Mouse (Mus musculus): ENCODE measurements around the gene Zfp74. TPM values are rescaled to one million over a fixed set of nuclear protein-coding genes. Genes with fewer than 3 reads are reported as not detected.

Zfp74 gene
- polyA plus RNA-seq, 1 experiment from 2014 or later: 9.2 TPM

DNA sequence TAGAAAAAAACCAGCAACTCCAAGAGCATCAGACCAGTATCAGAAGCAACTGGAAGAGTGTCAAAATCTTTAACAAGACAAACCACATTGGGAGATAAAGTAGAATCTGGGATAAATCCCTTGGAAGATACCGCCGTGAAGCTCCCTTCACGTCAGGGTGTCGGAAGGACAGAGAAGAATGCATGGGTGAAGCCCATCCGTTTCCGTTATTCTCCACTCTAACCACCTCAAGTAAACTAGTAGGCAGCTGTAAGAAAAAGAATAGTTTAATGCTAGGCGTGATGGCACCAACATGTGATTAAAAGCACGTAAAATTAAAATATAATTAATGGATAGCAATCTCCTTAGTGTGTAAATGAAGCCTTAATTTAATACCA lies 47.2 kb downstream of the Zfp74 start:
- peak overlapping the region; percentile 97 for H3K27ac ChIP-seq
- H3K9me3 ChIP-seq: no peaks in the 10 kb centered on the region
- peaks cover 16% of the 10 kb centered on the region; the same call in 1 of the 2 replicates for H3K4me1 ChIP-seq
- peak overlapping the region; percentile 60 for H3K4me3 ChIP-seq (replicated peaks)
- no peak overlapping the region for H3K9ac ChIP-seq
- H3K4me2 ChIP-seq: peak overlapping the region; percentile 80
- no peaks in the 10 kb centered on the region for H3K27me3 ChIP-seq (replicated peaks)
- H3K36me3 ChIP-seq: no peaks in the 10 kb centered on the region
- WGBS: 18% methylated on average over 8 of the region's 8 CpGs
- no peak for ATAC-seq (ENCODE audit: insufficient read depth, low FRiP score, low read depth)

DNA sequence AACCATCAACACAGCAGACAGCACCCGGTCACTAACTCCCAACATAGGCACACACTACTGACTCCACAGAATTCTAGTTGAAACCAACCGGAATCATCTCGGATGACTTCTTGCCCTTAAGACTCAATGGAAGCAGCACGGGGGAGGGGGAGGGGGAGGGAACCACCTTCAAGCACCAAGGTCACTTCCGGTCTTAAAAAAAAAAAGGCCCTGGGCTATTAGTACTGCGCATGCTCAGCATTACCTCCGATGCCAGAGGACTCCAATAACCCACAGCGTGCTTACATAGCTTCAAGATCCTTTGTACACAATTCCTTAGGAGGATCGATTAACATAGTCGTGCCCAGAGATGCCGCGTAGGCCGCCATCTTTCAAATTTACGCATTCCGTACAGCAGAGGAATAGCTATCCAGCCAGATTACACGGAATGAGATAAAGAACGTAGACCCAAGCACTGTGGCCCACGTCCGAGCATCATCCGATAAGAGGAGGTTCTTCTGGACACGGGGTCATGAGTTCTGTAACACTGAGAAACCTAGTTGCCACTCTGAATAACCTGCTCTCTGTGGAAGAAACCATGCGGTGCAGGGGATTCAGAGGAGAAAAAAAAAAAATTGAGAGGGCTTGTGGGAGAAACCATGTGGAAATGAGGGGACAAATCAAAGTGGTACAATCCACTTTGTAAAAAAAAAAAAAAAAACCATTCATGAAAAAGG lies 47.8 kb downstream of the Zfp74 start, which contains the start of gene Zfp27:
Zfp27 (minus strand) TSS at position 607 of the 716 bp plus-strand sequence.
- H3K4me1 ChIP-seq: peaks cover 16% of the 10 kb centered on the region; the same call in 1 of the 2 replicates
- WGBS: under 1% methylated on average over 22 of the region's 22 CpGs
- H3K9me3 ChIP-seq: no peaks in the 10 kb centered on the region
- H3K4me2 ChIP-seq: peak within 1 kb of the TSS; percentile 80
- peak within 1 kb of the TSS; percentile 60 for H3K4me3 ChIP-seq (replicated peaks)
- peak; percentile 82 for ATAC-seq (ENCODE audit: insufficient read depth, low FRiP score, low read depth)
- H3K36me3 ChIP-seq: peaks cover 3% of the 10 kb centered on the region; the same call in 1 of the 2 replicates
- peak within 1 kb of the TSS; percentile 44; the same call in 1 of the 2 replicates for H3K9ac ChIP-seq
- H3K27ac ChIP-seq: peak within 1 kb of the TSS; percentile 97
- no peaks in the 10 kb centered on the region for H3K27me3 ChIP-seq (replicated peaks)

DNA sequence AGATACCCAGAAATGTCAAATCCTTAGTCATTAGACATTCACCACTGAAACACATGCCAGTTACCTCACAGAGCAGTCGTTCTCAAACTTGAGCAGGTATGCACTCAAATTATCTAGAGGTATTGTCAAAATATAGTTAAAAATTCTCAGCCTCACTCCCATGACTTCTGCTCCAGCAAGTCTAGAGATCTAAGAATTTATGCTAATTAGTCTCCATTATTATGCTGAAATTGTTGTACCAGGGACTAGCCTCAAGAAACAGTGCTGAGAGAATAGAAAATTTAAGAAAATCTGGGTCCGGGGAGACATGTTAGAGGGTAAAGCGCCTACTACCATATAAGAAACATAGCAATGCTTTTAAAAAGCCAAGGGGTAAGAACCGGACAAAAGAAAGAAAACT lies 49.8 kb downstream of the Zfp74 start:
- Histone ChIP-seq H3K36me3 (peaks cover 11% of the 10 kb centered on the region), H3K4me2 (no peak overlapping the region), H3K4me1 (0 out of 2 replicates have a peak, but pooled peaks cover 8% of the 10 kb centered on the region), H3K27ac (no peak overlapping the region), H3K4me3 (replicated peaks) (no peak overlapping the region), H3K9me3 (no peaks in the 10 kb centered on the region), H3K9ac (no peak overlapping the region), H3K27me3 (replicated peaks) (no peaks in the 10 kb centered on the region)
- whole genome bisulfite sequencing: 96% methylated on average over 4 of the region's 4 CpGs
- no peak for ATAC-seq (ENCODE audit: insufficient read depth, low FRiP score, low read depth)

DNA sequence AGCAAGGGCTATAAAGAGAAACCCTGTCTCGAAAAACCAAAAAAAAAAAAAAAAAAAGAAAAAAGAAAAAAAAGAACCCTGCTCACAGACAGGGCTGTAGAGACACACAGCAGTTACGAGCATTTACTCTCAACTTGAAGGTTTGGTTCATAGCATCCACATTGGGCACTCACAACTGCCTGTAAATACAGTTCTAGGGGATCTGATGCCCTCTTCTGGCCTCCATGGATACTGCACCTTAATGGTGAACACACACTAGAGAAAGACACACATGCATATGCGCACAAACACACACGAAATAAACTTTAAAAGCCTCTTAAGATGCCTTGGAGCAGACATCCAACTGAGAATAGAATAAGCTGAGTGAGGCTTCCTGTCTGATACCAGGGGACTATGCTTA lies 55.5 kb downstream of the Zfp74 start:
- H3K27me3 ChIP-seq (replicated peaks): no peaks in the 10 kb centered on the region
- WGBS: 97% methylated on average over 4 of the region's 4 CpGs
- no peaks in the 10 kb centered on the region for H3K4me1 ChIP-seq
- H3K4me2 ChIP-seq: no peak overlapping the region
- no peak overlapping the region for H3K27ac ChIP-seq
- H3K9ac ChIP-seq: no peak overlapping the region
- H3K4me3 ChIP-seq (replicated peaks): no peak overlapping the region
- peaks cover 59% of the 10 kb centered on the region for H3K36me3 ChIP-seq
- peaks cover 15% of the 10 kb centered on the region for H3K9me3 ChIP-seq
- ATAC-seq (ENCODE audit: insufficient read depth, low FRiP score, low read depth): no peak

DNA sequence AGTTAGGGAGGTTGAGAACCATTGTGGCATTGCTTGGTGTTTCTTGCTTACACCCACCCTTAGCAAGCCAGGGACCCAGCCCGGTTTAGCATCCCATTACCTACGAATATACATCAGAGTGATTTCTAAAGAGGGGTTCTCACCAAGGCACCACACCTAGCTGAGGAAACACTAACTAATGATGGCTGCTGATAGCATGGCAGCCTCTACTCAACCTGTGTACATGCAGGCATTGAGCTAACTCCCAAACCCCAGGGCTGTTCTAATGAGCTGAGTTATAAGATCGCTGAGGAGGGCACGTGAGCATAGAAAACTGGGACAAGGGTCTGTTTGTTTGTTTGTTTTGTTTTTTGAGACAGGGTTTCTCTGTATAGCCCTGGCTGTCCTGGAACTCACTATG lies 61.1 kb downstream of the Zfp74 start:
- no peak overlapping the region for H3K4me2 ChIP-seq
- H3K36me3 ChIP-seq: peaks cover 64% of the 10 kb centered on the region
- H3K4me1 ChIP-seq: no peaks in the 10 kb centered on the region
- ATAC-seq (ENCODE audit: insufficient read depth, low FRiP score, low read depth): no peak
- H3K4me3 ChIP-seq (replicated peaks): no peak overlapping the region
- 95% methylated on average over 4 of the region's 4 CpGs for WGBS
- no peak overlapping the region for H3K27ac ChIP-seq
- H3K27me3 ChIP-seq (replicated peaks): no peaks in the 10 kb centered on the region
- peaks cover 22% of the 10 kb centered on the region for H3K9me3 ChIP-seq
- H3K9ac ChIP-seq: no peak overlapping the region

- no peaks in the 10 kb centered on the region for H3K4me1 ChIP-seq
- H3K4me2 ChIP-seq: no peak overlapping the region
- H3K9me3 ChIP-seq: peaks cover 27% of the 10 kb centered on the region
- 93% methylated on average over 7 of the region's 7 CpGs for WGBS
- ATAC-seq (ENCODE audit: insufficient read depth, low FRiP score, low read depth): no peak
- no peaks in the 10 kb centered on the region for H3K27me3 ChIP-seq (replicated peaks)
- H3K9ac ChIP-seq: no peak overlapping the region
- peaks cover 48% of the 10 kb centered on the region for H3K36me3 ChIP-seq
- no peak overlapping the region for H3K27ac ChIP-seq
- H3K4me3 ChIP-seq (replicated peaks): no peak overlapping the region
Observed at GRCm38 (mm10) chr7:29890501-29890900, 63.4 kb downstream of the Zfp74 start.

DNA sequence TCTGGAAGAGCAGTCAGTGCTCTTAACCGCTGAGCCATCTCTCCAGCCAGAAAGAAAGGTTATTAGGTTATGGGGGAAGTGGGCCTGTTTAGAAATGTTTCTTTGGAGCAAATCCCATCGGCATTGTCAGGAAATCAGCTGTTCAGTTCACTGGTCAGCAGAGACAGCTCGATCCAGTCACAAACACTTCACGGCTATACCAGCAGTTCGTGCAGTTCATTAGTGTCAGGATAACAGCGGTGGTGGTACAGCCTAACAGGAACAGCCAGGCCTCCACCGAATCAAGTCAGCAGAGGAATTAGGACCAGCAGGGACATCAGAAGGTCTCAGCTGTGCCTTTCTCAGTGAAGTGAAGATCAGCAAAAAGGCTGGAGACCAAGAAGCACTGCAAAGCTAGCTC lies 73.0 kb downstream of the Zfp74 start:
- Histone ChIP-seq H3K9me3 (0 out of 2 replicates have a peak, but pooled peaks cover under 1% of the 10 kb centered on the region), H3K9ac (no peak overlapping the region), H3K27ac (no peak overlapping the region), H3K36me3 (0 out of 2 replicates have a peak, but pooled peaks cover 3% of the 10 kb centered on the region), H3K27me3 (replicated peaks) (no peaks in the 10 kb centered on the region), H3K4me2 (no peak overlapping the region), H3K4me3 (replicated peaks) (no peak overlapping the region), H3K4me1 (no peaks in the 10 kb centered on the region)
- WGBS: 81% methylated on average over 7 of the region's 7 CpGs
- no peak for ATAC-seq (ENCODE audit: insufficient read depth, low FRiP score, low read depth)

Small RNA genes within 50 kb of the gene (microRNA-seq; reads per million reads assigned to microRNA genes)
- not detected for gene Mir7668

Other genes starting within 250 kb of the Zfp74 start
- gene Catsperg2, start 227.1 kb downstream of the Zfp74 start, polyA plus RNA-seq (2015; fragmentation: Nextera tagmentation; extraction: Ambion mirVana): not detected in 2 replicates
- gene Zfp84, start 185.5 kb downstream of the Zfp74 start, polyA plus RNA-seq (2015; fragmentation: Nextera tagmentation; extraction: Ambion mirVana): 11.4 and 11.6 TPM in 2 replicates
- gene Zfp30, start 170.1 kb downstream of the Zfp74 start, polyA plus RNA-seq (2015; fragmentation: Nextera tagmentation; extraction: Ambion mirVana): 5.7 and 6.2 TPM in 2 replicates
- gene Zfp790, start 138.0 kb downstream of the Zfp74 start, polyA plus RNA-seq (2015; fragmentation: Nextera tagmentation; extraction: Ambion mirVana): 11.3 and 12.1 TPM in 2 replicates
- 4.2 and 4.7 TPM in 2 replicates for gene Zfp940, start 100.4 kb downstream of the Zfp74 start, polyA plus RNA-seq (2015; fragmentation: Nextera tagmentation; extraction: Ambion mirVana)
- gene Zfp420, start 94.1 kb downstream of the Zfp74 start, polyA plus RNA-seq (2015; fragmentation: Nextera tagmentation; extraction: Ambion mirVana): 6.8 and 6.9 TPM in 2 replicates
- 7.9 and 8.3 TPM in 2 replicates for gene Zfp27, start 47.5 kb downstream of the Zfp74 start, polyA plus RNA-seq (2015; fragmentation: Nextera tagmentation; extraction: Ambion mirVana)
- 4.0 and 4.5 TPM in 2 replicates for gene Zfp383, start 45.9 kb downstream of the Zfp74 start, polyA plus RNA-seq (2015; fragmentation: Nextera tagmentation; extraction: Ambion mirVana)
- gene Zfp568, start 29.9 kb upstream of the Zfp74 start, polyA plus RNA-seq (2015; fragmentation: Nextera tagmentation; extraction: Ambion mirVana): 17.8 and 18.8 TPM in 2 replicates
- 3.5 and 3.7 TPM in 2 replicates for gene Zfp14, start 97.3 kb upstream of the Zfp74 start, polyA plus RNA-seq (2015; fragmentation: Nextera tagmentation; extraction: Ambion mirVana)
- 4.1 and 4.7 TPM in 2 replicates for gene Zfp82, start 118.8 kb upstream of the Zfp74 start, polyA plus RNA-seq (2015; fragmentation: Nextera tagmentation; extraction: Ambion mirVana)
- gene Gm26920, start 136.3 kb upstream of the Zfp74 start, polyA plus RNA-seq (2015; fragmentation: Nextera tagmentation; extraction: Ambion mirVana): 1.3 and 1.6 TPM in 2 replicates
- 6.7 and 8.3 TPM in 2 replicates for gene Zfp566, start 136.4 kb upstream of the Zfp74 start, polyA plus RNA-seq (2015; fragmentation: Nextera tagmentation; extraction: Ambion mirVana)
- gene Zfp260, start 140.7 kb upstream of the Zfp74 start, polyA plus RNA-seq (2015; fragmentation: Nextera tagmentation; extraction: Ambion mirVana): 96.7 and 106 TPM in 2 replicates
- gene Zfp382, start 167.9 kb upstream of the Zfp74 start, polyA plus RNA-seq (2015; fragmentation: Nextera tagmentation; extraction: Ambion mirVana): 8.8 and 10.4 TPM in 2 replicates
- 15.0 and 18.0 TPM in 2 replicates for gene Zfp146, start 215.7 kb upstream of the Zfp74 start, polyA plus RNA-seq (2015; fragmentation: Nextera tagmentation; extraction: Ambion mirVana)
- gene Cox7a1, start 230.1 kb upstream of the Zfp74 start, polyA plus RNA-seq (2015; fragmentation: Nextera tagmentation; extraction: Ambion mirVana): 13.8 and 22.0 TPM in 2 replicates
- gene Capns1, start 244.7 kb upstream of the Zfp74 start, polyA plus RNA-seq (2015; fragmentation: Nextera tagmentation; extraction: Ambion mirVana): 106 and 111 TPM in 2 replicates